Mouse (Mus musculus): ENCODE data around the gene Mbl1.

DNA sequence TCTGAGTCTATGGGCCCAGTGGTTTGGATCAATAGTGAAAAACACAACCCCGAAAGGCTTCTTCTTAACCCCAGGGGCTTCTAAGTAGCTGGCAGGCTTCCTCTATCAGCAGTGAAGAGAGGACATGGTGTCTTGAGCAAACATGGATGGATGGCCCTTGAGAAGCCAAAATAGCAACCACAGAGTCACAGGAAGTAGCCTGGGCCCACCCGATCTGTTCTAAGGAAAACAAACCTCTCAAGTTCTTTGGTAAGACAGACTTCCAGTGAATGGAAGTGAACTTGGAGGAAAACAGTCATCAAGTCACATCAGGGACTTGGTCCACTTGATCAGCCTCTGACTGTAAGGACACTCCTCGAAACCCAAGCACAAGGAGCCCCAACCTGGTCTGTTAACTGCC is 4.3 kb upstream of the Mbl1 start:
- TF ChIP-seq CTCF (IDR thresholded peaks at IDR 0.05; ENCODE audit: borderline replicate concordance, insufficient read depth, low read depth, low read length) = no peak
- no peak for TF ChIP-seq POLR2A (IDR thresholded peaks at IDR 0.05; ENCODE audit: borderline replicate concordance, insufficient read depth, low read length)

Measured in cerebellum, adult 2 months (tissue).